Mouse (Mus musculus): ENCODE data around the gene Sprr2a1. TPM values are rescaled to one million over a fixed set of nuclear protein-coding genes. Genes with fewer than 3 reads are reported as not detected.
"Not testable (repeated sequence)": the region's sequence is repeated elsewhere in the genome, so short reads cannot be mapped to it uniquely, and the experiment has no call there.

Gene Sprr2a1
- total and polyA plus RNA-seq, 2 experiments from 2014 or later: not detected

- not testable (repeated sequence) for H3K27ac ChIP-seq (ENCODE audit: low read depth, low read length); H3K4me1 ChIP-seq (ENCODE audit: insufficient read depth); H3K9me3 ChIP-seq (ENCODE audit: low read length); H3K9ac ChIP-seq; H3K4me2 ChIP-seq (ENCODE audit: low read depth); H3K36me3 ChIP-seq (ENCODE audit: insufficient read depth); H3K4me3 ChIP-seq (ENCODE audit: low read depth, low read length); H3K27me3 ChIP-seq (ENCODE audit: insufficient read depth, low read length); ATAC-seq; DNase-seq
- no CpG with 5 or more reads among the region's 5 CpGs for WGBS
Observed at GRCm38 (mm10) chr3:92236463-92237189, 21.0 kb downstream of the Sprr2a1 start.

DNA sequence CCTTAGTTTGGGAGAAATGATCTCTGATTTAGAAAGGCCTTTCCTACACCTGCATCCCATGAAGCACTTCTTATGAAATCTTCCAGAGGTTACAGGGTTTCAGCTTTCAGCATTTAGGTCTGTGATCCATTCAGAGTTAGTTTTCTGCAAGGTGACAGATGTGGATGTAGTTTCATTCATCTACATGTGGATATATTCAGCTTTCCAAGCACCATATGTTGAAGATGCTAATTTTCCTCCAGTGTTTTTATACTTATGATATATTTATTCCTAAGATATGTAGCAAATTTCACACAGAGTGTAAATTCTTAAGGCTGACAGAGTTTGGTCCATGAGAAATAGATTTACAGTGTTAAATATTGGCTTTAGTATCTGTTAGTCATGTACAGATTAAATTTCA, 23.1 kb downstream of the Sprr2a1 start:
- ATAC-seq: peak; percentile 32
- not testable (repeated sequence) for H3K27me3 ChIP-seq (ENCODE audit: insufficient read depth, low read length); H3K9me3 ChIP-seq (ENCODE audit: low read length); H3K4me1 ChIP-seq (ENCODE audit: insufficient read depth); H3K4me3 ChIP-seq (ENCODE audit: low read depth, low read length); H3K36me3 ChIP-seq (ENCODE audit: insufficient read depth); H3K4me2 ChIP-seq (ENCODE audit: low read depth); H3K9ac ChIP-seq; H3K27ac ChIP-seq (ENCODE audit: low read depth, low read length); DNase-seq

- H3K36me3 ChIP-seq (ENCODE audit: insufficient read depth); H3K9ac ChIP-seq; H3K27me3 ChIP-seq (ENCODE audit: insufficient read depth, low read length); H3K9me3 ChIP-seq (ENCODE audit: low read length); H3K4me2 ChIP-seq (ENCODE audit: low read depth); ATAC-seq; H3K4me1 ChIP-seq (ENCODE audit: insufficient read depth); H3K27ac ChIP-seq (ENCODE audit: low read depth, low read length); DNase-seq; H3K4me3 ChIP-seq (ENCODE audit: low read depth, low read length): not testable (repeated sequence)
- no CpG with 5 or more reads among the region's 1 CpGs for WGBS
Observed at GRCm38 (mm10) chr3:92239197-92239596, 23.6 kb downstream of the Sprr2a1 start.

- not testable (repeated sequence) for H3K4me3 ChIP-seq (ENCODE audit: low read depth, low read length); H3K9ac ChIP-seq; H3K9me3 ChIP-seq (ENCODE audit: low read length); H3K36me3 ChIP-seq (ENCODE audit: insufficient read depth); DNase-seq; ATAC-seq; H3K27ac ChIP-seq (ENCODE audit: low read depth, low read length); H3K4me2 ChIP-seq (ENCODE audit: low read depth); H3K4me1 ChIP-seq (ENCODE audit: insufficient read depth); H3K27me3 ChIP-seq (ENCODE audit: insufficient read depth, low read length)
Observed at GRCm38 (mm10) chr3:92244833-92245232, 29.2 kb downstream of the Sprr2a1 start.

DNA sequence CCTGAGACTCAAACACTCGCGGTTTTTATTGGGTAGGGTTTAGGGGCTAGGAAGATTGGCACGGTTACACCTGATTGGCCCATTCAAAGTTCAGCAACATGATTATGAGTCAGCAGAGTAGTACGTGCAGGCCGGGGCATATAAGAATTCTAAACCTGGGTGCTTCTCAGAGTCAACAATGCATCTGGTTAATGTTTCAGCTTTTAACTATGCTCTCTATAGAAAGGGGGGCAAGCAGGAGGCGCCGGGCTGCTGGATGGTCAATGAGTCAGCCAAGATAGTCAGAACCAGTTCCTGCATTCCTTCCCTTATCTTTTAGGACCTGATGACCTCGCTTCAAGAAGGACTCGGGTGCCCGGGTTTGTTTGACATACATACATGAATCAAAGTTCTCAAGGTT, 30.6 kb downstream of the Sprr2a1 start:
- WGBS: no CpG with 5 or more reads among the region's 10 CpGs
- H3K36me3 ChIP-seq (ENCODE audit: insufficient read depth); H3K9me3 ChIP-seq (ENCODE audit: low read length); ATAC-seq; H3K4me3 ChIP-seq (ENCODE audit: low read depth, low read length); H3K4me2 ChIP-seq (ENCODE audit: low read depth); H3K27me3 ChIP-seq (ENCODE audit: insufficient read depth, low read length); DNase-seq; H3K9ac ChIP-seq; H3K4me1 ChIP-seq (ENCODE audit: insufficient read depth); H3K27ac ChIP-seq (ENCODE audit: low read depth, low read length): not testable (repeated sequence)

- H3K9me3 ChIP-seq (ENCODE audit: low read length); H3K36me3 ChIP-seq (ENCODE audit: insufficient read depth); H3K27ac ChIP-seq (ENCODE audit: low read depth, low read length); H3K4me1 ChIP-seq (ENCODE audit: insufficient read depth); DNase-seq; H3K27me3 ChIP-seq (ENCODE audit: insufficient read depth, low read length); H3K9ac ChIP-seq; H3K4me3 ChIP-seq (ENCODE audit: low read depth, low read length); H3K4me2 ChIP-seq (ENCODE audit: low read depth): not testable (repeated sequence)
- ATAC-seq: peak; percentile 46; the same call in 1 of the 2 replicates
Observed at GRCm38 (mm10) chr3:92248494-92248893, 32.9 kb downstream of the Sprr2a1 start.

DNA sequence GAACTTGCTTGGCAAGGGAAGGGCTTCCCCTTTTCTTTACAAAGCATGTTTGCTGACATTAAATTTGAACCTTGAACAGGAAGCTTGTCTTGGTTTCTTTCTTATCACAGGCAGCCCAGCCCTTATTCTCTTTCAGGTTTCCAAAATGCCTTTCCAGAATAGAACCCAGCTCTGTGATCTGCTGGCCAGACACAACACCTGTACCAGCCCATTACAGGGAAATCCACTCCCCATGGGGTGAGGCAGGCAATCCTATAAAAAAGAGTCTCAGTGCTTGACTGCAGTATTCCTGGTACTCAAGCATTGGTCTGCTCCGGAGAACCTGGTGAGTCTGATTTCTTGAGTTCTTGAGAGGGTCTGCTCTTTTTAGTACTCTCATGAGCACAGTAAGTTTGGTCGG, 34.9 kb downstream of the Sprr2a1 start:
- not testable (repeated sequence) for DNase-seq; H3K27ac ChIP-seq (ENCODE audit: low read depth, low read length); H3K4me2 ChIP-seq (ENCODE audit: low read depth); H3K36me3 ChIP-seq (ENCODE audit: insufficient read depth); H3K4me1 ChIP-seq (ENCODE audit: insufficient read depth); H3K4me3 ChIP-seq (ENCODE audit: low read depth, low read length); H3K9ac ChIP-seq; ATAC-seq; H3K9me3 ChIP-seq (ENCODE audit: low read length); H3K27me3 ChIP-seq (ENCODE audit: insufficient read depth, low read length)
- WGBS: 92% methylated on average over 1 of the region's 2 CpGs

DNA sequence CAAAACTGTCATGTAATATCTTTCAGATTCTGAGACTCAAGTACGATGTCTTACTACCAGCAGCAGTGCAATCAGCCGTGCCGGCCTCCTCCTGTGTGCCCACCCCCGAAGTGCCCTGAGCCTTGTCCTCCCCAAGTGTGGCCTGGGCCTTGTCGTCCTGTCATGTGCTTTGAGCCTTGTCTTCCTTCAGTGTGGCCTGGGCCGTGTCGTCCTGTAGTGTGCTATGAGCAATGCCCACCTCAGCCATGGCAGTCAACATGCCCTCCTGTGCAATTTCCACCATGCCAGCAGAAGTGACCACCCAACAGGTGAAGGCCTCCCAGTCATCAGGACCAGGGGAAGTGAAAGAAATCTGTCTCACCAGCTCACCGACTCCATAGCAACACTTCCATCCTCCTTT, 38.3 kb downstream of the Sprr2a1 start:
- H3K4me3 ChIP-seq (ENCODE audit: low read depth, low read length); H3K9me3 ChIP-seq (ENCODE audit: low read length); H3K4me1 ChIP-seq (ENCODE audit: insufficient read depth); H3K9ac ChIP-seq; DNase-seq; H3K27me3 ChIP-seq (ENCODE audit: insufficient read depth, low read length); H3K4me2 ChIP-seq (ENCODE audit: low read depth); H3K36me3 ChIP-seq (ENCODE audit: insufficient read depth); H3K27ac ChIP-seq (ENCODE audit: low read depth, low read length): not testable (repeated sequence)
- no CpG with 5 or more reads among the region's 8 CpGs for WGBS
- peak; percentile 7; the same call in 1 of the 2 replicates for ATAC-seq

DNA sequence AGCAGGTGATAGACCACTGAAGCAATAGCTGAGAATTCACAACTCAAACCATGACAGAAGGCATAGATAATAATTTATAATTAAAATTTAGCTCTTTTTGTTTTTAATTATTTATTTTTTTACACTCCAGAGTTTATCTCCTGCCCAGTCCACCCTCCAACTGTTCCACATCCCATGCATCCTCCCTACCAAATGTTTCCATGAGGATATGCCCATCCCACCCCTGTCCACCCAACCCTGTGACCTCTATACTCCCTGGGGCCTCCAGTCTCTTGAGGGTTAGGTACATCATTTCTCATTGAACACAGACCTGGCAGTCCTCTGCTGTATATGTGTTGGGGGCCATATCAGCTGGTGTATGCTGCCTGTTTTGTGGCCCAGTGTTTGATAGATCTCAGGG, 42.9 kb downstream of the Sprr2a1 start:
- not testable (repeated sequence) for H3K9ac ChIP-seq; H3K4me2 ChIP-seq (ENCODE audit: low read depth); DNase-seq; H3K36me3 ChIP-seq (ENCODE audit: insufficient read depth); H3K4me3 ChIP-seq (ENCODE audit: low read depth, low read length); H3K4me1 ChIP-seq (ENCODE audit: insufficient read depth); H3K27ac ChIP-seq (ENCODE audit: low read depth, low read length); H3K27me3 ChIP-seq (ENCODE audit: insufficient read depth, low read length); H3K9me3 ChIP-seq (ENCODE audit: low read length)
- ATAC-seq: peak; percentile 32; the same call in 1 of the 2 replicates

- not testable (repeated sequence) for H3K36me3 ChIP-seq (ENCODE audit: insufficient read depth); H3K4me3 ChIP-seq (ENCODE audit: low read depth, low read length); H3K9me3 ChIP-seq (ENCODE audit: low read length); H3K4me2 ChIP-seq (ENCODE audit: low read depth); H3K4me1 ChIP-seq (ENCODE audit: insufficient read depth); DNase-seq; H3K27ac ChIP-seq (ENCODE audit: low read depth, low read length); H3K9ac ChIP-seq; ATAC-seq; H3K27me3 ChIP-seq (ENCODE audit: insufficient read depth, low read length)
- whole genome bisulfite sequencing: no CpG with 5 or more reads among the region's 2 CpGs
Observed at GRCm38 (mm10) chr3:92263462-92263861, 47.9 kb downstream of the Sprr2a1 start.
